16 mouse cellular contexts compared by ENCODE assay signal in genomic region chr5:15681301-15682035, GRCm38 (mm10). TPM values are rescaled to one million over a fixed set of nuclear protein-coding genes. Genes with fewer than 3 reads are reported as not detected.
A peak's percentile ranks its signal among the peaks of the same experiment; 100 is the strongest.
DNase-seq lines count a peak whose midpoint lies in the region; ATAC-seq lines count a peak whose summit lies in the region.
"Not testable (repeated sequence)": the region's sequence is repeated elsewhere in the genome, so short reads cannot be mapped to it uniquely, and the experiment has no call there.
"Had no signal": no experiment of that assay in that cellular context is flagged by ENCODE, and none has a peak within 500 bp of the region (broad histone marks: within the 10 kb centered on the region; RNA-seq: fewer than 3 reads in every experiment).

No protein-coding gene starts in this region.

- not testable (repeated sequence) for H3K4me3 ChIP-seq in embryonic facial prominence, embryonic 13.5 days; hindbrain, embryonic 13.5 days; limb, embryonic 15.5 days; midbrain, embryonic 14.5 days (replicated peaks; ENCODE audit: low read depth, low read length); stomach, embryonic 14.5 days (ENCODE audit: low read depth, low read length)

- H3K4me1 ChIP-seq in embryonic facial prominence, embryonic 13.5 days; hindbrain, embryonic 13.5 days (replicated peaks); limb, embryonic 15.5 days; midbrain, embryonic 14.5 days (ENCODE audit: control insufficient read depth, insufficient read depth, low read length); stomach, embryonic 14.5 days (ENCODE audit: control insufficient read depth, insufficient read depth, low read length): not testable (repeated sequence)

- not testable (repeated sequence) for H3K27ac ChIP-seq in embryonic facial prominence, embryonic 13.5 days; hindbrain, embryonic 13.5 days; limb, embryonic 15.5 days; midbrain, embryonic 14.5 days (replicated peaks; ENCODE audit: low read depth, low read length); stomach, embryonic 14.5 days (ENCODE audit: low read length)

- peak; percentile 5 for DNase-seq in gastrocnemius, postnatal 10 days
- peak; percentile 68 for DNase-seq in kidney, adult 18-20 months
- peak; percentile 50 for DNase-seq in kidney, postnatal 14 days
- DNase-seq in midbrain, embryonic 14.5 days = not testable (repeated sequence)

- H3K9me3 ChIP-seq in embryonic facial prominence, embryonic 13.5 days = peaks cover 12% of the 10 kb centered on the region
- H3K9me3 ChIP-seq in hindbrain, embryonic 13.5 days = peaks cover 22% of the 10 kb centered on the region
- not testable (repeated sequence) for H3K9me3 ChIP-seq in limb, embryonic 15.5 days; stomach, embryonic 14.5 days (ENCODE audit: control insufficient read depth, low read depth, low read length)
- H3K9me3 ChIP-seq in midbrain, embryonic 14.5 days (ENCODE audit: control insufficient read depth, low read length) = peaks cover 12% of the 10 kb centered on the region

- whole genome bisulfite sequencing in embryonic facial prominence, embryonic 13.5 days = 76% methylated on average over 8 of the region's 10 CpGs
- 77% methylated on average over 8 of the region's 10 CpGs for WGBS in hindbrain, embryonic 13.5 days
- 75% methylated on average over 8 of the region's 10 CpGs for WGBS in limb, embryonic 15.5 days
- WGBS in midbrain, embryonic 14.5 days = 84% methylated on average over 7 of the region's 10 CpGs
- WGBS in stomach, embryonic 14.5 days = 81% methylated on average over 7 of the region's 10 CpGs

- ATAC-seq in embryonic facial prominence, embryonic 13.5 days (ENCODE audit: insufficient number of reproducible peaks, insufficient read depth, low FRiP score, low TSS enrichment, low read depth) = peak; percentile 82
- ATAC-seq in hindbrain, embryonic 13.5 days (ENCODE audit: low FRiP score) = peak; percentile 79
- ATAC-seq in limb, embryonic 15.5 days (ENCODE audit: insufficient number of reproducible peaks, low FRiP score, low TSS enrichment, low read depth) = peak; percentile 75; the same call in 1 of the 2 replicates
- ATAC-seq in midbrain, embryonic 14.5 days (ENCODE audit: low FRiP score, low TSS enrichment) = peak; percentile 82
- ATAC-seq in stomach, embryonic 14.5 days (ENCODE audit: insufficient number of reproducible peaks, insufficient read depth, low FRiP score, low read depth) = peak; percentile 76

- H3K9ac ChIP-seq in embryonic facial prominence, embryonic 13.5 days; hindbrain, embryonic 13.5 days; limb, embryonic 15.5 days; midbrain, embryonic 14.5 days (replicated peaks; ENCODE audit: low read length); stomach, embryonic 14.5 days (replicated peaks; ENCODE audit: low read depth, low read length): not testable (repeated sequence)

- not testable (repeated sequence) for H3K4me2 ChIP-seq in embryonic facial prominence, embryonic 13.5 days; hindbrain, embryonic 13.5 days; limb, embryonic 15.5 days; midbrain, embryonic 14.5 days (ENCODE audit: low read length); stomach, embryonic 14.5 days (replicated peaks; ENCODE audit: low read depth, low read length)

- H3K36me3 ChIP-seq in embryonic facial prominence, embryonic 13.5 days; hindbrain, embryonic 13.5 days; limb, embryonic 15.5 days; midbrain, embryonic 14.5 days (ENCODE audit: control insufficient read depth, insufficient read depth, low read length); stomach, embryonic 14.5 days (ENCODE audit: control insufficient read depth, insufficient read depth, low read length): not testable (repeated sequence)

- not testable (repeated sequence) for H3K27me3 ChIP-seq in embryonic facial prominence, embryonic 13.5 days; hindbrain, embryonic 13.5 days; limb, embryonic 15.5 days; midbrain, embryonic 14.5 days (ENCODE audit: control insufficient read depth, insufficient read depth, low read length); stomach, embryonic 14.5 days (ENCODE audit: control insufficient read depth, insufficient read depth, low read length)

RNA-seq across cellular contexts. Expression of gene 4930572O03Rik, which starts 24.6 kb away (rescaled TPM):
- polyA plus RNA-seq in embryonic facial prominence, embryonic 13.5 days (2015; fragmentation: Nextera tagmentation; extraction: Ambion mirVana) = not detected in 2 replicates
- not detected for total RNA-seq in gastrocnemius, postnatal 10 days (2021)
- not detected in 2 replicates for polyA plus RNA-seq in hindbrain, embryonic 13.5 days (2015; fragmentation: Nextera tagmentation; extraction: Ambion mirVana)
- not detected in 2 replicates for polyA plus RNA-seq in limb, embryonic 15.5 days (2015; fragmentation: Nextera tagmentation; extraction: Ambion mirVana)
- not detected in 2 replicates for polyA plus RNA-seq in midbrain, embryonic 14.5 days (2014; fragmentation: Nextera tagmentation; extraction: Ambion mirVana)
- not detected in 2 replicates for polyA plus RNA-seq in stomach, embryonic 14.5 days (2014; fragmentation: Nextera tagmentation; extraction: Ambion mirVana)
- total RNA-seq: adrenal gland, postnatal 4 days; heart, postnatal 10 days; layer of hippocampus, postnatal 10 days; left cerebral cortex, postnatal 10 days; neutrophil, adult 5-6 weeks had no signal
- polyA plus RNA-seq: gonadal fat pad, adult 2 months; liver, embryonic 15.5 days; midbrain, embryonic 13.5 days had no signal

RNA-seq across cellular contexts. Expression of gene Speer4c, which starts 32.6 kb away (rescaled TPM):
- polyA plus RNA-seq in embryonic facial prominence, embryonic 13.5 days (2015; fragmentation: Nextera tagmentation; extraction: Ambion mirVana) = not detected in 2 replicates
- not detected for total RNA-seq in gastrocnemius, postnatal 10 days (2021)
- polyA plus RNA-seq in hindbrain, embryonic 13.5 days (2015; fragmentation: Nextera tagmentation; extraction: Ambion mirVana) = not detected in 2 replicates
- polyA plus RNA-seq in limb, embryonic 15.5 days (2015; fragmentation: Nextera tagmentation; extraction: Ambion mirVana) = not detected in 2 replicates
- not detected in 2 replicates for polyA plus RNA-seq in midbrain, embryonic 14.5 days (2014; fragmentation: Nextera tagmentation; extraction: Ambion mirVana)
- polyA plus RNA-seq in stomach, embryonic 14.5 days (2014; fragmentation: Nextera tagmentation; extraction: Ambion mirVana) = not detected in 2 replicates
- total RNA-seq: adrenal gland, postnatal 4 days; heart, postnatal 10 days; layer of hippocampus, postnatal 10 days; left cerebral cortex, postnatal 10 days; neutrophil, adult 5-6 weeks had no signal
- polyA plus RNA-seq: gonadal fat pad, adult 2 months; liver, embryonic 15.5 days; midbrain, embryonic 13.5 days had no signal
